Mouse (Mus musculus) lung, postnatal 0 days (tissue): ENCODE data around the gene Prss30.

Experiments used
- CTCF ChIP-seq: IDR thresholded peaks from 2 replicates; pipeline ENCODE4 v1.5.1; 2016; ENCODE audit warnings: antibody characterized with exemption, mild to moderate bottlenecking
- EP300 ChIP-seq: IDR thresholded peaks from 2 replicates; pipeline ENCODE4 v1.6.1; 2016; ENCODE audit warnings: antibody characterized with exemption, mild to moderate bottlenecking, control low read depth

DNA sequence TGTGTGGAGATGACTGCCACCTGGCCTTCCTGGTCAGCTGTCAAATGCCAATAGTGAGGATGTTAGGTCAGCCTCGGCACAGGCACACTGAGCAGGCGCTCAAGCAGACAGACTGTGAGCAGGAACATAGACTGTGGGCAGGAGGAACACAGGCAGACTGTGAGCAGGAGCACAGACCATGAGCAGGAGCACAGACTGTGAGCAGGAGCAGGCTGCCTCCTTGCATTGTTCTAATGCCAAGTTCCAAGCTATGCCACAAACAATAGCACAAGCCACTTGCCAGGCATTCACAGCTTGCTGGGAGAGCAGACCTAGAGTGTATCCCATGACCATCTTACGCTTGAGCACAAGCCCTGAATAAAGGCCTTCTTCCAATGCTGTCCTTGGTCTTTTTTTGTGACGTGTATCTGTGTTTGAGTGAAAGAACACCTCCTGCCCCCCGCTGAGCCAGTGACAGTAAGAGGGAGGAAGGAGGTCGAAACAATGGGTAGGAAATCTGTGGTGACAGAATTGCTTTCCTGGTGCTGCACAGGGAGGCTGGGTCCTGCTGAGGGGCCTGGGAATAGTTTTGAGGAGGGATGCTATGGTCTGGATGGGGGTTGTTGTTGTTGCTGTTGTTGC lies 14.5 kb downstream of the Prss30 start:
- no peak for TF ChIP-seq CTCF
- TF ChIP-seq EP300: no peak
